Mouse (Mus musculus) liver, embryonic 14.5 days (tissue): ENCODE data around the gene Gm45062. TPM values are rescaled to one million over a fixed set of nuclear protein-coding genes. Genes with fewer than 3 reads are reported as not detected.

Experiments used
- ATAC-seq: fragments of 200-750 bp; cut with Nextera tagmentation; 2 replicates; pipeline ENCODE4 v1.8.0; 2017; ENCODE audit warnings: moderate number of reproducible peaks, mild to moderate bottlenecking, moderate library complexity; ENCODE audit not compliant: insufficient read depth
- DNase-seq, 3 experiments: peaks; one replicate each; pipeline ENCODE4 v3.0.0-alpha.2; 2012 to 2013; ENCODE audit warnings: low read depth in 3 of 3, low spot score in 3 of 3
- H3K27ac ChIP-seq: fragments of 300-500 bp; sonication (generic); 2 replicates; pipeline ENCODE4 v1.5.1; 2014; ENCODE audit warnings: moderate library complexity, mild to moderate bottlenecking, control low read depth, inconsistent platforms
- H3K27me3 ChIP-seq: fragments of 300-500 bp; sonication (generic); 2 replicates; pipeline ENCODE4 v1.6.1; 2014; ENCODE audit warnings: mild to moderate bottlenecking, low read length, moderate library complexity; ENCODE audit not compliant: control insufficient read depth, insufficient read depth
- H3K36me3 ChIP-seq: fragments of 300-500 bp; sonication (generic); replicated peaks from 2 replicates; pipeline ENCODE4 v1.6.1; 2014; ENCODE audit warnings: low read depth; ENCODE audit not compliant: control insufficient read depth, insufficient read depth
- H3K4me1 ChIP-seq, 2 experiments: fragments of 200-500 bp in 1 of 2; fragments of 300-500 bp in 1 of 2; sonication (generic) in 1 of 2; replicated peaks; 2 replicates each; pipeline ENCODE4 v1.6.1; 2012 to 2014; ENCODE audit warnings: antibody characterized with exemption in 1 of 2, inconsistent platforms in 1 of 2, low read length in 1 of 2; ENCODE audit not compliant: control insufficient read depth in 2 of 2, insufficient read depth in 2 of 2
- H3K4me2 ChIP-seq: fragments of 300-500 bp; sonication (generic); 2 replicates; pipeline ENCODE4 v1.6.1; 2014; ENCODE audit warnings: low read depth, mild to moderate bottlenecking, control low read depth, moderate library complexity
- H3K4me3 ChIP-seq, 2 experiments: fragments of 200-500 bp in 1 of 2; fragments of 300-500 bp in 1 of 2; sonication (generic) in 1 of 2; 2 replicates each; pipeline ENCODE4 v1.5.1; 2012 to 2014; ENCODE audit warnings: low read depth in 2 of 2, low read length in 2 of 2, mild to moderate bottlenecking in 2 of 2, control low read depth in 1 of 2, inconsistent platforms in 1 of 2, moderate library complexity in 1 of 2; ENCODE audit not compliant: insufficient read depth in 1 of 2
- H3K9ac ChIP-seq: fragments of 300-500 bp; sonication (generic); replicated peaks from 2 replicates; pipeline ENCODE4 v1.6.1; 2014; ENCODE audit warnings: mild to moderate bottlenecking, control low read depth, moderate library complexity
- H3K9me3 ChIP-seq: fragments of 300-500 bp; sonication (generic); 2 replicates; pipeline ENCODE4 v1.6.1; 2016; ENCODE audit warnings: low read length, mixed read lengths; ENCODE audit not compliant: control insufficient read depth
- CTCF ChIP-seq: IDR thresholded peaks from 2 replicates; pipeline ENCODE4 v1.5.1; 2016; ENCODE audit warnings: antibody characterized with exemption, low read depth, control low read depth
- EP300 ChIP-seq: IDR thresholded peaks from 2 replicates; pipeline ENCODE4 v1.6.1; 2016; ENCODE audit warnings: antibody characterized with exemption, low read depth
- WGBS: fragments of 180-500 bp; shearing (Covaris S2); extraction: QIAGEN DNeasy Blood & Tissue Kit; methylation state at CpG from one replicate; pipeline ENCODE4 v1.1.7; 2014; ENCODE audit not compliant: insufficient replicate concordance; 5-methylcytosine and 5-hydroxymethylcytosine counted together
- polyA plus RNA-seq, 2 experiments: library from polyadenylated mRNA; depleted of rRNA in 1 of 2; stranded (reverse) in 1 of 2; unstranded in 1 of 2; fragments of >200 nt; fragmentation: Nextera tagmentation in 1 of 2; extraction: Ambion mirVana in 1 of 2; gene quantifications; 2 replicates each; pipeline versions ENCODE4 v1.2.1 to v1.2.3; 2012 to 2014

Gene Gm45062
- polyA plus RNA-seq, 2 experiments, result 0.86 to 1.9 TPM

- no peaks in the 10 kb centered on the region for H3K36me3 ChIP-seq
- H3K27me3 ChIP-seq, result no peaks in the 10 kb centered on the region
- H3K9me3 ChIP-seq, result no peaks in the 10 kb centered on the region
- ATAC-seq, result no peak
- H3K9ac ChIP-seq, result no peak overlapping the region
- H3K4me3 ChIP-seq, result no peak overlapping the region
- 67% methylated on average over 4 of the region's 4 CpGs for WGBS
- DNase-seq, result no peak
- H3K27ac ChIP-seq, result no peak overlapping the region
- no peak overlapping the region for H3K4me2 ChIP-seq
- no peaks in the 10 kb centered on the region; a peak in 1 of 4 replicates for H3K4me1 ChIP-seq
- no peak for TF ChIP-seq CTCF
- TF ChIP-seq EP300, result no peak
Measured at GRCm38 (mm10) chr6:8638122-8638521, 378.9 kb downstream of the Gm45062 start.

- no peak overlapping the region for H3K9ac ChIP-seq
- 47% methylated on average over 4 of the region's 4 CpGs for WGBS
- no peaks in the 10 kb centered on the region for H3K9me3 ChIP-seq
- no peak for ATAC-seq
- H3K4me3 ChIP-seq, result no peak overlapping the region
- no peaks in the 10 kb centered on the region for H3K27me3 ChIP-seq
- H3K36me3 ChIP-seq, result no peaks in the 10 kb centered on the region
- no peak overlapping the region for H3K27ac ChIP-seq
- TF ChIP-seq CTCF, result no peak
- TF ChIP-seq EP300, result no peak
- no peaks in the 10 kb centered on the region; a peak in 1 of 4 replicates for H3K4me1 ChIP-seq
- no peak for DNase-seq
- H3K4me2 ChIP-seq, result no peak overlapping the region
Measured at GRCm38 (mm10) chr6:8638899-8639298, 379.6 kb downstream of the Gm45062 start.

GRCm38 (mm10) chr6:8639526-8639925 is 380.3 kb downstream of the Gm45062 start:
- H3K27me3 ChIP-seq, result no peaks in the 10 kb centered on the region
- no peak overlapping the region for H3K27ac ChIP-seq
- no peaks in the 10 kb centered on the region for H3K36me3 ChIP-seq
- H3K4me2 ChIP-seq, result no peak overlapping the region
- no peaks in the 10 kb centered on the region for H3K9me3 ChIP-seq
- TF ChIP-seq CTCF (no peak), EP300 (no peak)
- DNase-seq (no peak), ATAC-seq (no peak)
- 32% methylated on average over 2 of the region's 2 CpGs for WGBS
- no peak overlapping the region for H3K9ac ChIP-seq
- no peaks in the 10 kb centered on the region; a peak in 1 of 4 replicates for H3K4me1 ChIP-seq
- no peak overlapping the region for H3K4me3 ChIP-seq

- 35% methylated on average over 5 of the region's 5 CpGs for WGBS
- Histone ChIP-seq H3K4me1 (no peaks in the 10 kb centered on the region; a peak in 1 of 4 replicates), H3K9ac (no peak overlapping the region), H3K9me3 (no peaks in the 10 kb centered on the region), H3K36me3 (no peaks in the 10 kb centered on the region), H3K27me3 (no peaks in the 10 kb centered on the region), H3K4me2 (no peak overlapping the region), H3K4me3 (no peak overlapping the region), H3K27ac (no peak overlapping the region)
- ATAC-seq, result no peak
- no peak for TF ChIP-seq CTCF
- no peak for TF ChIP-seq EP300
- DNase-seq, result no peak
Measured at GRCm38 (mm10) chr6:8640863-8641262, 381.6 kb downstream of the Gm45062 start.

GRCm38 (mm10) chr6:8644703-8645102 is 385.5 kb downstream of the Gm45062 start:
- 73% methylated on average over 10 of the region's 10 CpGs for WGBS
- no peak overlapping the region for H3K27ac ChIP-seq
- no peak overlapping the region for H3K4me2 ChIP-seq

More at GRCm38 (mm10) chr6:8644703-8645102, 385.5 kb downstream of the Gm45062 start:
- Histone ChIP-seq H3K4me3 (no peak overlapping the region), H3K9me3 (no peaks in the 10 kb centered on the region), H3K36me3 (no peaks in the 10 kb centered on the region), H3K9ac (no peak overlapping the region), H3K4me1 (peaks cover 8 to 18% of the 10 kb centered on the region in 2 experiments; a peak in 3 of 4 replicates), H3K27me3 (no peaks in the 10 kb centered on the region)
- DNase-seq, result no peak
- no peak for ATAC-seq
- TF ChIP-seq EP300 (no peak), CTCF (no peak)
